Mouse (Mus musculus) kidney, embryonic 16.5 days (tissue): Measurements from ENCODE around the gene Maff. TPM values are rescaled to one million over a fixed set of nuclear protein-coding genes. Genes with fewer than 3 reads are reported as not detected.

Source experiments
- ATAC-seq: fragments of 200-750 bp; cut with Nextera tagmentation; 2 replicates; pipeline ENCODE4 v1.8.0; 2017; ENCODE audit warnings: moderate TSS enrichment; ENCODE audit not compliant: low FRiP score, low TSS enrichment
- H3K27ac ChIP-seq: fragments of 300-500 bp; sonication (generic); 2 replicates; pipeline ENCODE4 v1.5.1; 2014; ENCODE audit warnings: low read length
- H3K27me3 ChIP-seq: fragments of 300-500 bp; sonication (generic); 2 replicates; pipeline ENCODE4 v1.6.1; 2014; ENCODE audit warnings: low read length, control low read depth, mixed read lengths; ENCODE audit not compliant: insufficient read depth
- H3K36me3 ChIP-seq: fragments of 300-500 bp; sonication (generic); 2 replicates; pipeline ENCODE4 v1.6.1; 2014; ENCODE audit warnings: low read length, control low read depth, mixed read lengths; ENCODE audit not compliant: insufficient read depth
- H3K4me1 ChIP-seq: fragments of 300-500 bp; sonication (generic); 2 replicates; pipeline ENCODE4 v1.6.1; 2014; ENCODE audit warnings: low read length, control low read depth, mixed read lengths; ENCODE audit not compliant: insufficient read depth
- H3K4me2 ChIP-seq: fragments of 300-500 bp; sonication (generic); replicated peaks from 2 replicates; pipeline ENCODE4 v1.6.1; 2014; ENCODE audit warnings: low read depth, low read length
- H3K4me3 ChIP-seq: fragments of 300-500 bp; sonication (generic); 2 replicates; pipeline ENCODE4 v1.5.1; 2014; ENCODE audit warnings: mild to moderate bottlenecking, low read length
- H3K9ac ChIP-seq: fragments of 300-500 bp; sonication (generic); replicated peaks from 2 replicates; pipeline ENCODE4 v1.6.1; 2014; ENCODE audit warnings: low read length
- H3K9me3 ChIP-seq: fragments of 300-500 bp; sonication (generic); 2 replicates; pipeline ENCODE4 v1.6.1; 2016; ENCODE audit warnings: low read length, control low read depth
- WGBS: fragments of 180-500 bp; shearing (Covaris S2); extraction: QIAGEN DNeasy Blood & Tissue Kit; methylation state at CpG from one replicate; pipeline ENCODE4 v1.1.7; 2014; 5-methylcytosine and 5-hydroxymethylcytosine counted together
- polyA plus RNA-seq: library from polyadenylated mRNA; unstranded; fragments of >200 nt; fragmentation: Nextera tagmentation; extraction: Ambion mirVana; gene quantifications from 2 replicates; pipeline ENCODE4 v1.2.1, GENCODE M21; 2015

Maff gene
- polyA plus RNA-seq, 1 experiment from 2014 or later: 3.7 TPM

GRCm38 (mm10) chr15:79322281-79322990 lies 24.0 kb upstream of the Maff start:
- no peaks in the 10 kb centered on the region for H3K36me3 ChIP-seq
- H3K9ac ChIP-seq: 0 out of 2 replicates have a peak overlapping the region, but pooled peaks have one; percentile 0
- H3K9me3 ChIP-seq: no peaks in the 10 kb centered on the region
- peak overlapping the region; percentile 69 for H3K27ac ChIP-seq
- H3K4me2 ChIP-seq: no peak overlapping the region
- no peak overlapping the region for H3K4me3 ChIP-seq
- peaks cover 29% of the 10 kb centered on the region for H3K4me1 ChIP-seq
- 46% methylated on average over 11 of the region's 11 CpGs for WGBS
- H3K27me3 ChIP-seq: no peaks in the 10 kb centered on the region
- no peak for ATAC-seq

- Histone ChIP-seq H3K4me3 (no peak overlapping the region), H3K4me2 (no peak overlapping the region), H3K4me1 (peaks cover 31% of the 10 kb centered on the region), H3K27ac (peak overlapping the region; percentile 69), H3K36me3 (no peaks in the 10 kb centered on the region), H3K27me3 (no peaks in the 10 kb centered on the region), H3K9me3 (no peaks in the 10 kb centered on the region), H3K9ac (0 out of 2 replicates have a peak overlapping the region, but pooled peaks have one; percentile 0)
- 59% methylated on average over 6 of the region's 6 CpGs for WGBS
- ATAC-seq: no peak
Measured at GRCm38 (mm10) chr15:79322991-79323790, 23.2 kb upstream of the Maff start.

GRCm38 (mm10) chr15:79323791-79324155 lies 22.6 kb upstream of the Maff start:
- 77% methylated on average over 4 of the region's 4 CpGs for WGBS
- Histone ChIP-seq H3K9ac (no peak overlapping the region), H3K27ac (peak overlapping the region; percentile 54), H3K4me3 (no peak overlapping the region), H3K9me3 (no peaks in the 10 kb centered on the region), H3K4me1 (peaks cover 31% of the 10 kb centered on the region), H3K4me2 (no peak overlapping the region), H3K27me3 (no peaks in the 10 kb centered on the region), H3K36me3 (no peaks in the 10 kb centered on the region)
- ATAC-seq: no peak

GRCm38 (mm10) chr15:79324373-79324772 lies 22.0 kb upstream of the Maff start:
- Histone ChIP-seq H3K4me3 (no peak overlapping the region), H3K9me3 (no peaks in the 10 kb centered on the region), H3K36me3 (no peaks in the 10 kb centered on the region), H3K4me2 (no peak overlapping the region), H3K9ac (no peak overlapping the region), H3K27ac (peak overlapping the region; percentile 54; the same call in 1 of the 2 replicates), H3K27me3 (no peaks in the 10 kb centered on the region), H3K4me1 (peaks cover 31% of the 10 kb centered on the region)
- no peak for ATAC-seq
- WGBS: 96% methylated on average over 2 of the region's 3 CpGs

- 72% methylated on average over 3 of the region's 3 CpGs for WGBS
- no peak overlapping the region for H3K9ac ChIP-seq
- H3K36me3 ChIP-seq: no peaks in the 10 kb centered on the region
- peaks cover 31% of the 10 kb centered on the region for H3K4me1 ChIP-seq
- no peaks in the 10 kb centered on the region for H3K27me3 ChIP-seq
- no peak overlapping the region for H3K4me2 ChIP-seq
- no peak for ATAC-seq
- H3K9me3 ChIP-seq: no peaks in the 10 kb centered on the region
- no peak overlapping the region for H3K4me3 ChIP-seq
- no peak overlapping the region for H3K27ac ChIP-seq
Measured at GRCm38 (mm10) chr15:79325742-79326141, 20.7 kb upstream of the Maff start.

GRCm38 (mm10) chr15:79326264-79326663 lies 20.2 kb upstream of the Maff start:
- no peaks in the 10 kb centered on the region for H3K9me3 ChIP-seq
- ATAC-seq: no peak
- no peak overlapping the region for H3K27ac ChIP-seq
- no peak overlapping the region for H3K4me2 ChIP-seq
- H3K4me1 ChIP-seq: peaks cover 31% of the 10 kb centered on the region
- 20% methylated on average over 4 of the region's 4 CpGs for WGBS
- no peaks in the 10 kb centered on the region for H3K27me3 ChIP-seq
- H3K4me3 ChIP-seq: no peak overlapping the region
- no peaks in the 10 kb centered on the region for H3K36me3 ChIP-seq
- no peak overlapping the region for H3K9ac ChIP-seq

GRCm38 (mm10) chr15:79326971-79327961 lies 19.2 kb upstream of the Maff start:
- H3K4me3 ChIP-seq: peak overlapping the region; percentile 54
- 11% methylated on average over 20 of the region's 20 CpGs for WGBS
- H3K4me1 ChIP-seq: peaks cover 31% of the 10 kb centered on the region
- H3K4me2 ChIP-seq: peak overlapping the region; percentile 84
- no peaks in the 10 kb centered on the region for H3K27me3 ChIP-seq
- H3K9me3 ChIP-seq: no peaks in the 10 kb centered on the region
- no peaks in the 10 kb centered on the region for H3K36me3 ChIP-seq
- peak overlapping the region; percentile 91 for H3K27ac ChIP-seq
- ATAC-seq: peak; percentile 35; the same call in 1 of the 2 replicates
- peak overlapping the region; percentile 76 for H3K9ac ChIP-seq

GRCm38 (mm10) chr15:79328058-79328938 lies 18.1 kb upstream of the Maff start, which contains the start of gene Pla2g6:
Gene Pla2g6 (minus strand): TSS chr15:79328390.
- 5% methylated on average over 38 of the region's 46 CpGs for WGBS
- Histone ChIP-seq H3K9ac (peak within 1 kb of the TSS; percentile 76), H3K4me1 (peaks cover 28% of the 10 kb centered on the region), H3K27me3 (no peaks in the 10 kb centered on the region), H3K36me3 (no peaks in the 10 kb centered on the region), H3K4me2 (peak within 1 kb of the TSS; percentile 84), H3K27ac (peak within 1 kb of the TSS; percentile 91), H3K9me3 (no peaks in the 10 kb centered on the region), H3K4me3 (peak within 1 kb of the TSS; percentile 54)
- ATAC-seq: peak; percentile 96
